Mouse (Mus musculus) embryonic facial prominence, embryonic 12.5 days (tissue): ENCODE measurements around the gene Flywch1. TPM values are rescaled to one million over a fixed set of nuclear protein-coding genes. Genes with fewer than 3 reads are reported as not detected.
A peak's percentile ranks its signal among the peaks of the same experiment; 100 is the strongest.
"Not testable (repeated sequence)": the region's sequence is repeated elsewhere in the genome, so short reads cannot be mapped to it uniquely, and the experiment has no call there.

Experiments
- ATAC-seq: fragments of 200-750 bp; cut with Nextera tagmentation; 2 replicates; pipeline ENCODE4 v1.8.0; 2017; ENCODE audit not compliant: insufficient number of reproducible peaks, insufficient read depth, low FRiP score, low TSS enrichment
- H3K27ac ChIP-seq: fragments of 300-500 bp; sonication (generic); 2 replicates; pipeline ENCODE4 v1.5.1; 2016; ENCODE audit warnings: mild to moderate bottlenecking
- H3K27me3 ChIP-seq: fragments of 300-500 bp; sonication (generic); 2 replicates; pipeline ENCODE4 v1.6.1; 2016; ENCODE audit warnings: mild to moderate bottlenecking, moderate library complexity
- H3K36me3 ChIP-seq: fragments of 300-500 bp; sonication (generic); 2 replicates; pipeline ENCODE4 v1.6.1; 2016; ENCODE audit warnings: mild to moderate bottlenecking
- H3K4me1 ChIP-seq: fragments of 300-500 bp; sonication (generic); 2 replicates; pipeline ENCODE4 v1.6.1; 2016
- H3K4me2 ChIP-seq: fragments of 300-500 bp; sonication (generic); replicated peaks from 2 replicates; pipeline ENCODE4 v1.6.1; 2016; ENCODE audit warnings: mild to moderate bottlenecking, moderate library complexity
- H3K4me3 ChIP-seq: fragments of 300-500 bp; sonication (generic); 2 replicates; pipeline ENCODE4 v1.5.1; 2016; ENCODE audit warnings: mild to moderate bottlenecking
- H3K9ac ChIP-seq: fragments of 300-500 bp; sonication (generic); 2 replicates; pipeline ENCODE4 v1.6.1; 2016; ENCODE audit warnings: mild to moderate bottlenecking, moderate library complexity
- H3K9me3 ChIP-seq: fragments of 300-500 bp; sonication (generic); 2 replicates; pipeline ENCODE4 v1.6.1; 2016; ENCODE audit warnings: mild to moderate bottlenecking, moderate library complexity
- WGBS: fragments of 180-500 bp; shearing (Covaris S2); methylation state at CpG from one replicate; pipeline ENCODE4 v1.1.7; 2016; 5-methylcytosine and 5-hydroxymethylcytosine counted together
- polyA plus RNA-seq: library from polyadenylated mRNA; unstranded; fragments of >200 nt; fragmentation: Nextera tagmentation; extraction: Ambion mirVana; gene quantifications from 2 replicates; pipeline ENCODE4 v1.2.1, GENCODE M21; 2016

Flywch1 gene
- polyA plus RNA-seq, 1 experiment from 2014 or later, result 122 TPM

GRCm38 (mm10) chr17:23776216-23776615, 4.8 kb upstream of the Flywch1 start:
- Histone ChIP-seq H3K4me1 (no peaks in the 10 kb centered on the region), H3K4me3 (no peak overlapping the region), H3K9me3 (no peaks in the 10 kb centered on the region), H3K36me3 (peaks cover 9% of the 10 kb centered on the region; the same call in 1 of the 2 replicates), H3K27me3 (no peaks in the 10 kb centered on the region), H3K9ac (no peak overlapping the region), H3K4me2 (no peak overlapping the region), H3K27ac (no peak overlapping the region)
- WGBS, result 83% methylated on average over 10 of the region's 10 CpGs
- no peak for ATAC-seq

- H3K9me3 ChIP-seq, result no peaks in the 10 kb centered on the region
- ATAC-seq, result no peak; the same call in 1 of the 2 replicates
- WGBS, result 7% methylated on average over 12 of the region's 12 CpGs
- no peaks in the 10 kb centered on the region for H3K27me3 ChIP-seq
- H3K27ac ChIP-seq, result no peak overlapping the region
- H3K36me3 ChIP-seq, result peaks cover 2% of the 10 kb centered on the region; the same call in 1 of the 2 replicates
- H3K4me2 ChIP-seq, result no peak overlapping the region
- no peak overlapping the region for H3K4me3 ChIP-seq
- H3K4me1 ChIP-seq, result peaks cover 9% of the 10 kb centered on the region
- no peak overlapping the region for H3K9ac ChIP-seq
Observed at GRCm38 (mm10) chr17:23774090-23774489, 2.7 kb upstream of the Flywch1 start.

- ATAC-seq, result no peak
- Histone ChIP-seq H3K36me3 (peaks cover 2% of the 10 kb centered on the region; the same call in 1 of the 2 replicates), H3K4me3 (no peak overlapping the region), H3K4me1 (peaks cover 9% of the 10 kb centered on the region), H3K9me3 (no peaks in the 10 kb centered on the region), H3K9ac (no peak overlapping the region), H3K4me2 (no peak overlapping the region), H3K27me3 (no peaks in the 10 kb centered on the region), H3K27ac (no peak overlapping the region)
- 66% methylated on average over 6 of the region's 6 CpGs for WGBS
Observed at GRCm38 (mm10) chr17:23773676-23774075, 2.3 kb upstream of the Flywch1 start.

- 79% methylated on average over 2 of the region's 2 CpGs for WGBS
- ATAC-seq, result not testable (repeated sequence)
Observed at GRCm38 (mm10) chr17:23772219-23772556, 786 bp upstream of the Flywch1 start.

GRCm38 (mm10) chr17:23770896-23771283, 512 bp downstream of the Flywch1 start:
- Histone ChIP-seq H3K4me3 (peak overlapping the region; percentile 72), H3K27ac (peak overlapping the region; percentile 76)
- no peak; the same call in 1 of the 2 replicates for ATAC-seq

More at GRCm38 (mm10) chr17:23772219-23772556, 786 bp upstream of the Flywch1 start:
- H3K4me1 ChIP-seq, H3K9me3 ChIP-seq, H3K27me3 ChIP-seq, H3K9ac ChIP-seq, H3K27ac ChIP-seq, H3K36me3 ChIP-seq: not testable (repeated sequence)
- Histone ChIP-seq H3K4me3 (0 out of 2 replicates have a peak overlapping the region, but pooled peaks have one; percentile 72), H3K4me2 (peak overlapping the region; percentile 68; the same call in 1 of the 2 replicates)

GRCm38 (mm10) chr17:23770493-23770892, 909 bp downstream of the Flywch1 start:
- H3K27me3 ChIP-seq, result no peaks in the 10 kb centered on the region
- peak overlapping the region; percentile 76; the same call in 1 of the 2 replicates for H3K27ac ChIP-seq
- WGBS, result 14% methylated on average over 2 of the region's 2 CpGs
- H3K4me1 ChIP-seq, result peaks cover 9% of the 10 kb centered on the region
- H3K9me3 ChIP-seq, result no peaks in the 10 kb centered on the region
- ATAC-seq, result no peak
- H3K36me3 ChIP-seq, result peaks cover 7% of the 10 kb centered on the region; the same call in 1 of the 2 replicates
- peak overlapping the region; percentile 72 for H3K4me3 ChIP-seq
- peak overlapping the region; percentile 85 for H3K9ac ChIP-seq
- H3K4me2 ChIP-seq, result peak overlapping the region; percentile 68

More at GRCm38 (mm10) chr17:23770896-23771283, 512 bp downstream of the Flywch1 start:
- H3K36me3 ChIP-seq, result peaks cover 7% of the 10 kb centered on the region; the same call in 1 of the 2 replicates
- peak overlapping the region; percentile 85 for H3K9ac ChIP-seq
- 1% methylated on average over 19 of the region's 19 CpGs for WGBS
- no peaks in the 10 kb centered on the region for H3K27me3 ChIP-seq
- H3K4me2 ChIP-seq, result peak overlapping the region; percentile 68
- peaks cover 9% of the 10 kb centered on the region for H3K4me1 ChIP-seq
- H3K9me3 ChIP-seq, result no peaks in the 10 kb centered on the region

- H3K4me3 ChIP-seq, result no peak overlapping the region
- 90% methylated on average over 11 of the region's 11 CpGs for WGBS
- peaks cover 44% of the 10 kb centered on the region for H3K36me3 ChIP-seq
- H3K27me3 ChIP-seq, result no peaks in the 10 kb centered on the region
- no peaks in the 10 kb centered on the region for H3K4me1 ChIP-seq
- H3K4me2 ChIP-seq, result no peak overlapping the region
- no peak overlapping the region for H3K9ac ChIP-seq
- H3K27ac ChIP-seq, result no peak overlapping the region
- ATAC-seq, result no peak
- no peaks in the 10 kb centered on the region for H3K9me3 ChIP-seq
Observed at GRCm38 (mm10) chr17:23762976-23763375, 8.4 kb downstream of the Flywch1 start.

- no peak overlapping the region for H3K4me2 ChIP-seq
- 97% methylated on average over 3 of the region's 3 CpGs for WGBS
- H3K9me3 ChIP-seq, result no peaks in the 10 kb centered on the region
- no peak overlapping the region for H3K9ac ChIP-seq
- H3K27ac ChIP-seq, result no peak overlapping the region
- no peak for ATAC-seq
- H3K27me3 ChIP-seq, result no peaks in the 10 kb centered on the region
- H3K36me3 ChIP-seq, result peaks cover 62% of the 10 kb centered on the region
- no peak overlapping the region for H3K4me3 ChIP-seq
- H3K4me1 ChIP-seq, result no peaks in the 10 kb centered on the region
Observed at GRCm38 (mm10) chr17:23761155-23761554, 10.2 kb downstream of the Flywch1 start.

GRCm38 (mm10) chr17:23760231-23760630, 11.2 kb downstream of the Flywch1 start:
- H3K9me3 ChIP-seq, result no peaks in the 10 kb centered on the region
- no peak overlapping the region for H3K9ac ChIP-seq
- H3K4me1 ChIP-seq, result no peaks in the 10 kb centered on the region
- H3K4me2 ChIP-seq, result no peak overlapping the region
- peaks cover 71% of the 10 kb centered on the region for H3K36me3 ChIP-seq
- 93% methylated on average over 9 of the region's 9 CpGs for WGBS
- H3K4me3 ChIP-seq, result no peak overlapping the region
- ATAC-seq, result no peak
- no peaks in the 10 kb centered on the region for H3K27me3 ChIP-seq
- no peak overlapping the region for H3K27ac ChIP-seq

GRCm38 (mm10) chr17:23758801-23759200, 12.6 kb downstream of the Flywch1 start:
- 84% methylated on average over 8 of the region's 8 CpGs for WGBS
- Histone ChIP-seq H3K4me3 (no peak overlapping the region), H3K27me3 (no peaks in the 10 kb centered on the region), H3K4me2 (no peak overlapping the region), H3K4me1 (no peaks in the 10 kb centered on the region), H3K9me3 (no peaks in the 10 kb centered on the region), H3K27ac (no peak overlapping the region), H3K36me3 (peaks cover 82% of the 10 kb centered on the region), H3K9ac (no peak overlapping the region)
- ATAC-seq, result no peak

- Histone ChIP-seq H3K27me3 (no peaks in the 10 kb centered on the region), H3K9ac (no peak overlapping the region), H3K4me1 (no peaks in the 10 kb centered on the region), H3K27ac (no peak overlapping the region), H3K4me3 (no peak overlapping the region), H3K36me3 (peaks cover 93% of the 10 kb centered on the region), H3K9me3 (no peaks in the 10 kb centered on the region), H3K4me2 (no peak overlapping the region)
- 94% methylated on average over 9 of the region's 9 CpGs for WGBS
- no peak for ATAC-seq
Observed at GRCm38 (mm10) chr17:23757581-23757980, 13.8 kb downstream of the Flywch1 start.

- ATAC-seq, result no peak
- Histone ChIP-seq H3K36me3 (peaks cover 90% of the 10 kb centered on the region), H3K27ac (no peak overlapping the region)
Observed at GRCm38 (mm10) chr17:23755689-23756088, 15.7 kb downstream of the Flywch1 start.

More at GRCm38 (mm10) chr17:23755689-23756088, 15.7 kb downstream of the Flywch1 start:
- H3K27me3 ChIP-seq, result no peaks in the 10 kb centered on the region
- WGBS, result 86% methylated on average over 13 of the region's 13 CpGs
- no peak overlapping the region for H3K4me2 ChIP-seq
- no peak overlapping the region for H3K4me3 ChIP-seq
- no peaks in the 10 kb centered on the region for H3K4me1 ChIP-seq
- H3K9ac ChIP-seq, result no peak overlapping the region
- H3K9me3 ChIP-seq, result no peaks in the 10 kb centered on the region
